Mouse (Mus musculus) intestine, embryonic 14.5 days (tissue): Measurements from ENCODE around the gene Trpv1. TPM values are rescaled to one million over a fixed set of nuclear protein-coding genes. Genes with fewer than 3 reads are reported as not detected.

Source experiments
- ATAC-seq: fragments of 200-750 bp; cut with Nextera tagmentation; replicated peaks from 2 replicates; pipeline ENCODE4 v1.8.0; 2017; ENCODE audit warnings: low read depth, moderate number of reproducible peaks, moderate TSS enrichment, moderate library complexity; ENCODE audit not compliant: low FRiP score, low TSS enrichment
- DNase-seq: peaks from one replicate; pipeline ENCODE4 v3.0.0-alpha.2; 2018; ENCODE audit warnings: low spot score
- H3K27ac ChIP-seq: fragments of 300-500 bp; sonication (generic); 2 replicates; pipeline ENCODE4 v1.5.1; 2014; ENCODE audit warnings: low read depth, mild to moderate bottlenecking, control low read depth
- H3K27me3 ChIP-seq: fragments of 300-500 bp; sonication (generic); replicated peaks from 2 replicates; pipeline ENCODE4 v1.6.1; 2014; ENCODE audit warnings: low read length, control low read depth; ENCODE audit not compliant: control insufficient read depth, insufficient read depth
- H3K36me3 ChIP-seq: fragments of 300-500 bp; sonication (generic); 2 replicates; pipeline ENCODE4 v1.6.1; 2014; ENCODE audit warnings: low read length, control low read depth; ENCODE audit not compliant: control insufficient read depth, insufficient read depth
- H3K4me1 ChIP-seq: fragments of 300-500 bp; sonication (generic); replicated peaks from 2 replicates; pipeline ENCODE4 v1.6.1; 2014; ENCODE audit warnings: low read length, control low read depth, mixed read lengths; ENCODE audit not compliant: control insufficient read depth, insufficient read depth
- H3K4me2 ChIP-seq: fragments of 300-500 bp; sonication (generic); 2 replicates; pipeline ENCODE4 v1.6.1; 2014; ENCODE audit warnings: low read length
- H3K4me3 ChIP-seq: fragments of 300-500 bp; sonication (generic); 2 replicates; pipeline ENCODE4 v1.5.1; 2014; ENCODE audit warnings: low read depth, low read length, control low read depth, mixed read lengths
- H3K9ac ChIP-seq: fragments of 300-500 bp; sonication (generic); 2 replicates; pipeline ENCODE4 v1.6.1; 2014; ENCODE audit warnings: mild to moderate bottlenecking, low read length
- H3K9me3 ChIP-seq: fragments of 300-500 bp; sonication (generic); 2 replicates; pipeline ENCODE4 v1.6.1; 2016; ENCODE audit warnings: low read length, control low read depth; ENCODE audit not compliant: control insufficient read depth
- WGBS: fragments of 180-500 bp; shearing (Covaris S2); extraction: QIAGEN DNeasy Blood & Tissue Kit; methylation state at CpG from one replicate; pipeline ENCODE4 v1.1.7; 2014; 5-methylcytosine and 5-hydroxymethylcytosine counted together
- polyA plus RNA-seq: library from polyadenylated mRNA; unstranded; fragments of >200 nt; fragmentation: Nextera tagmentation; extraction: Ambion mirVana; gene quantifications from 2 replicates; pipeline ENCODE4 v1.2.1, GENCODE M21; 2014

Trpv1 gene
- polyA plus RNA-seq, 1 experiment from 2014 or later: 0.07 TPM

- H3K4me2 ChIP-seq: peak overlapping the region; percentile 96
- peak overlapping the region; percentile 53 for H3K9ac ChIP-seq
- peaks cover 6% of the 10 kb centered on the region; the same call in 1 of the 2 replicates for H3K4me1 ChIP-seq
- DNase-seq: no peak
- no peaks in the 10 kb centered on the region for H3K27me3 ChIP-seq
- peak overlapping the region; percentile 72 for H3K4me3 ChIP-seq
- H3K9me3 ChIP-seq: no peaks in the 10 kb centered on the region
- no peak overlapping the region for H3K27ac ChIP-seq
- H3K36me3 ChIP-seq: peaks cover 4% of the 10 kb centered on the region; the same call in 1 of the 2 replicates
- WGBS: 5% methylated on average over 12 of the region's 12 CpGs
- ATAC-seq: no peak
Measured at GRCm38 (mm10) chr11:73199879-73200278, 34.2 kb upstream of the Trpv1 start.

- H3K9me3 ChIP-seq: no peaks in the 10 kb centered on the region
- 66% methylated on average over 2 of the region's 2 CpGs for WGBS
- no peak for DNase-seq
- no peak overlapping the region for H3K27ac ChIP-seq
- H3K27me3 ChIP-seq: no peaks in the 10 kb centered on the region
- no peak overlapping the region for H3K9ac ChIP-seq
- peaks cover 6% of the 10 kb centered on the region; the same call in 1 of the 2 replicates for H3K4me1 ChIP-seq
- no peak overlapping the region for H3K4me3 ChIP-seq
- no peaks in the 10 kb centered on the region; the same call in 1 of the 2 replicates for H3K36me3 ChIP-seq
- no peak overlapping the region for H3K4me2 ChIP-seq
- no peak for ATAC-seq
Measured at GRCm38 (mm10) chr11:73201021-73201420, 33.1 kb upstream of the Trpv1 start.

- no peak overlapping the region for H3K27ac ChIP-seq
- H3K27me3 ChIP-seq: no peaks in the 10 kb centered on the region
- 32% methylated on average over 4 of the region's 4 CpGs for WGBS
- ATAC-seq (no peak), DNase-seq (no peak)
- H3K9me3 ChIP-seq: no peaks in the 10 kb centered on the region
- peaks cover 6% of the 10 kb centered on the region; the same call in 1 of the 2 replicates for H3K4me1 ChIP-seq
- H3K9ac ChIP-seq: no peak overlapping the region
- H3K4me2 ChIP-seq: no peak overlapping the region
- H3K36me3 ChIP-seq: no peaks in the 10 kb centered on the region
- H3K4me3 ChIP-seq: no peak overlapping the region
Measured at GRCm38 (mm10) chr11:73201597-73201996, 32.5 kb upstream of the Trpv1 start.

- H3K27me3 ChIP-seq: no peaks in the 10 kb centered on the region
- no peak overlapping the region for H3K4me3 ChIP-seq
- H3K27ac ChIP-seq: no peak overlapping the region
- WGBS: 88% methylated on average over 8 of the region's 8 CpGs
- no peak overlapping the region for H3K4me2 ChIP-seq
- no peak overlapping the region for H3K9ac ChIP-seq
- H3K9me3 ChIP-seq: no peaks in the 10 kb centered on the region
- no peak for ATAC-seq
- DNase-seq: no peak
- H3K4me1 ChIP-seq: no peaks in the 10 kb centered on the region; the same call in 1 of the 2 replicates
- no peaks in the 10 kb centered on the region for H3K36me3 ChIP-seq
Measured at GRCm38 (mm10) chr11:73203895-73204294, 30.2 kb upstream of the Trpv1 start.

GRCm38 (mm10) chr11:73205194-73205593 is 28.9 kb upstream of the Trpv1 start:
- DNase-seq (no peak), ATAC-seq (no peak; the same call in 1 of the 2 replicates)
- Histone ChIP-seq H3K9me3 (no peaks in the 10 kb centered on the region), H3K36me3 (no peaks in the 10 kb centered on the region), H3K4me2 (no peak overlapping the region), H3K9ac (no peak overlapping the region), H3K27ac (no peak overlapping the region), H3K27me3 (no peaks in the 10 kb centered on the region), H3K4me3 (no peak overlapping the region), H3K4me1 (no peaks in the 10 kb centered on the region)
- WGBS: 79% methylated on average over 7 of the region's 7 CpGs

GRCm38 (mm10) chr11:73207621-73208020 is 26.5 kb upstream of the Trpv1 start:
- Histone ChIP-seq H3K4me1 (no peaks in the 10 kb centered on the region), H3K36me3 (no peaks in the 10 kb centered on the region), H3K27ac (no peak overlapping the region), H3K9me3 (no peaks in the 10 kb centered on the region), H3K9ac (no peak overlapping the region), H3K4me3 (no peak overlapping the region), H3K27me3 (no peaks in the 10 kb centered on the region), H3K4me2 (no peak overlapping the region)
- DNase-seq (no peak), ATAC-seq (no peak)
- WGBS: 85% methylated on average over 2 of the region's 2 CpGs

GRCm38 (mm10) chr11:73213956-73214355 is 20.1 kb upstream of the Trpv1 start:
- Histone ChIP-seq H3K4me1 (no peaks in the 10 kb centered on the region), H3K4me3 (no peak overlapping the region), H3K36me3 (no peaks in the 10 kb centered on the region), H3K27me3 (no peaks in the 10 kb centered on the region), H3K4me2 (no peak overlapping the region), H3K27ac (no peak overlapping the region), H3K9ac (no peak overlapping the region), H3K9me3 (no peaks in the 10 kb centered on the region)
- DNase-seq (no peak), ATAC-seq (no peak)
- 73% methylated on average over 3 of the region's 3 CpGs for WGBS

- H3K9ac ChIP-seq: no peak overlapping the region
- no peak for DNase-seq
- no peak for ATAC-seq
- no peak overlapping the region for H3K4me2 ChIP-seq
- H3K36me3 ChIP-seq: no peaks in the 10 kb centered on the region
- no peaks in the 10 kb centered on the region for H3K4me1 ChIP-seq
- no peak overlapping the region for H3K4me3 ChIP-seq
- 66% methylated on average over 2 of the region's 2 CpGs for WGBS
- no peaks in the 10 kb centered on the region for H3K9me3 ChIP-seq
- no peaks in the 10 kb centered on the region for H3K27me3 ChIP-seq
- no peak overlapping the region for H3K27ac ChIP-seq
Measured at GRCm38 (mm10) chr11:73219671-73220070, 14.4 kb upstream of the Trpv1 start.

- 91% methylated on average over 1 of the region's 1 CpGs for WGBS
- Histone ChIP-seq H3K27me3 (no peaks in the 10 kb centered on the region), H3K27ac (no peak overlapping the region), H3K9me3 (no peaks in the 10 kb centered on the region), H3K4me2 (no peak overlapping the region), H3K4me3 (no peak overlapping the region), H3K9ac (no peak overlapping the region), H3K36me3 (no peaks in the 10 kb centered on the region), H3K4me1 (no peaks in the 10 kb centered on the region)
- DNase-seq (no peak), ATAC-seq (no peak)
Measured at GRCm38 (mm10) chr11:73220651-73221050, 13.4 kb upstream of the Trpv1 start.
